Mouse (Mus musculus): ENCODE measurements around the gene Ktn1. TPM values are rescaled to one million over a fixed set of nuclear protein-coding genes. Genes with fewer than 3 reads are reported as not detected.

Ktn1 gene
- polyA plus RNA-seq, 1 experiment from 2014 or later: 56.9 TPM

DNA sequence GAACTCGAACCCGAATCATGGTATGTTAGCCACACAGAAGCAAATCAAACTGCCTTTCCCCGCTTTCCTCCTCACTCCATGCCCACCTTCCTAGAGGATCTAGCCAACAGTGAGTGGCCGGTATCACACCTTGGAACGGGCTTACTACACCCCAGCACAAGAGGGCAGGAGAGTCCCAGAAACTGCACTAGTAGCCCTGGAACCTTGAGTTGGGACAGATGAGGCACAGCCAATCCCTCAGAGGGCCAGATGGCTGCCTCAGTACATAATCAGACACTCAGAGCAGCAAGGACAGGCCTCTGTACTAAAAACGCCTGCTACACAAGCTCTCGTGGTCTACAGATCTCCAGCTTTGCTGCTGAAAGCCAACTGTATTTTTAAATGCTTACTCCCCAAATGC lies 94.4 kb downstream of the Ktn1 start:
- no peak overlapping the region for H3K4me2 ChIP-seq
- H3K27ac ChIP-seq (replicated peaks): no peak overlapping the region
- 0 out of 2 replicates have a peak, but pooled peaks cover 3% of the 10 kb centered on the region for H3K36me3 ChIP-seq
- H3K9ac ChIP-seq: no peak overlapping the region
- ATAC-seq (ENCODE audit: low FRiP score, low read depth): no peak
- no peak overlapping the region for H3K4me3 ChIP-seq
- no peaks in the 10 kb centered on the region for H3K4me1 ChIP-seq (replicated peaks)
- WGBS: 89% methylated on average over 7 of the region's 7 CpGs
- H3K27me3 ChIP-seq: no peaks in the 10 kb centered on the region
- H3K9me3 ChIP-seq: no peaks in the 10 kb centered on the region

DNA sequence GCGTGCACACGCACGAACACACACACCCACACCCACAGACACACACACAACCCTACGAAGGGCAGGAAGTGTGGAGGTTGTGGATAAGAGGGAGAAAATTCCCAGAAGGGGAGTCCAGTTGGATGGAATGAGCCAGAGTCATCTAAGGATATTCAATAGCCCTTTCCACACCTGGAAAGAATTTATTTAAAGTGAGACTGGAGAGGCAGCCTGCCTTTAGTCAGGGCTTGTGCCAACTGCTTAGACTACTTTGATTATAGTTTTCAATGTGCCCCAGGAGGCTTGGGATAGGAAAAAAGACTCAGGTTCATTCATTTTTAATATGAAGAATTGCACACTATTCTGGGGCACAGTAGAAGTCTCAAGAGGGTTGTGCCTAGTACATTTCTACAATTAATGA lies 96.8 kb downstream of the Ktn1 start:
- ATAC-seq (ENCODE audit: low FRiP score, low read depth): no peak
- Histone ChIP-seq H3K9ac (no peak overlapping the region), H3K9me3 (no peaks in the 10 kb centered on the region), H3K27ac (replicated peaks) (no peak overlapping the region), H3K4me1 (replicated peaks) (no peaks in the 10 kb centered on the region), H3K4me3 (no peak overlapping the region), H3K36me3 (no peaks in the 10 kb centered on the region), H3K4me2 (no peak overlapping the region), H3K27me3 (no peaks in the 10 kb centered on the region)
- 84% methylated on average over 4 of the region's 4 CpGs for WGBS

GRCm38 (mm10) chr14:47747536-47747935 lies 99.3 kb downstream of the Ktn1 start:
- Histone ChIP-seq H3K9ac (no peak overlapping the region), H3K27ac (replicated peaks) (no peak overlapping the region), H3K4me2 (no peak overlapping the region), H3K4me3 (no peak overlapping the region), H3K4me1 (replicated peaks) (no peaks in the 10 kb centered on the region; the same call in 1 of the 2 replicates), H3K27me3 (no peaks in the 10 kb centered on the region), H3K36me3 (no peaks in the 10 kb centered on the region), H3K9me3 (no peaks in the 10 kb centered on the region)
- 79% methylated on average over 9 of the region's 9 CpGs for WGBS
- no peak for ATAC-seq (ENCODE audit: low FRiP score, low read depth)

GRCm38 (mm10) chr14:47748714-47749113 lies 100.5 kb downstream of the Ktn1 start:
- no peak for ATAC-seq (ENCODE audit: low FRiP score, low read depth)
- Histone ChIP-seq H3K36me3 (no peaks in the 10 kb centered on the region), H3K9ac (no peak overlapping the region), H3K4me1 (replicated peaks) (no peaks in the 10 kb centered on the region; the same call in 1 of the 2 replicates), H3K4me2 (no peak overlapping the region), H3K27me3 (no peaks in the 10 kb centered on the region), H3K27ac (replicated peaks) (no peak overlapping the region), H3K4me3 (no peak overlapping the region), H3K9me3 (no peaks in the 10 kb centered on the region)
- 90% methylated on average over 3 of the region's 3 CpGs for WGBS

- Histone ChIP-seq H3K27me3 (no peaks in the 10 kb centered on the region), H3K4me1 (replicated peaks) (no peaks in the 10 kb centered on the region; the same call in 1 of the 2 replicates), H3K4me3 (no peak overlapping the region), H3K36me3 (no peaks in the 10 kb centered on the region), H3K27ac (replicated peaks) (no peak overlapping the region), H3K9me3 (no peaks in the 10 kb centered on the region), H3K4me2 (no peak overlapping the region), H3K9ac (no peak overlapping the region)
- peak; percentile 76 for ATAC-seq (ENCODE audit: low FRiP score, low read depth)
- WGBS: 45% methylated on average over 8 of the region's 8 CpGs
Observed at GRCm38 (mm10) chr14:47751422-47752205, 103.4 kb downstream of the Ktn1 start.

- H3K27ac ChIP-seq (replicated peaks): no peak overlapping the region
- no peaks in the 10 kb centered on the region for H3K9me3 ChIP-seq
- ATAC-seq (ENCODE audit: low FRiP score, low read depth): no peak
- H3K4me3 ChIP-seq: no peak overlapping the region
- 82% methylated on average over 3 of the region's 3 CpGs for WGBS
- H3K27me3 ChIP-seq: no peaks in the 10 kb centered on the region
- no peak overlapping the region for H3K9ac ChIP-seq
- no peak overlapping the region for H3K4me2 ChIP-seq
- no peaks in the 10 kb centered on the region for H3K36me3 ChIP-seq
- no peaks in the 10 kb centered on the region; the same call in 1 of the 2 replicates for H3K4me1 ChIP-seq (replicated peaks)
Observed at GRCm38 (mm10) chr14:47753561-47753960, 105.3 kb downstream of the Ktn1 start.

- Histone ChIP-seq H3K27me3 (no peaks in the 10 kb centered on the region), H3K27ac (replicated peaks) (no peak overlapping the region), H3K9ac (no peak overlapping the region), H3K9me3 (no peaks in the 10 kb centered on the region), H3K4me3 (no peak overlapping the region), H3K4me2 (no peak overlapping the region), H3K36me3 (no peaks in the 10 kb centered on the region), H3K4me1 (replicated peaks) (no peaks in the 10 kb centered on the region; the same call in 1 of the 2 replicates)
- no peak for ATAC-seq (ENCODE audit: low FRiP score, low read depth)
- 76% methylated on average over 4 of the region's 4 CpGs for whole genome bisulfite sequencing
Observed at GRCm38 (mm10) chr14:47754253-47754897, 106.1 kb downstream of the Ktn1 start.

GRCm38 (mm10) chr14:47756411-47757065 lies 108.3 kb downstream of the Ktn1 start:
- H3K27ac ChIP-seq (replicated peaks): no peak overlapping the region
- no peaks in the 10 kb centered on the region for H3K27me3 ChIP-seq
- H3K9ac ChIP-seq: no peak overlapping the region
- no peaks in the 10 kb centered on the region for H3K36me3 ChIP-seq
- H3K9me3 ChIP-seq: no peaks in the 10 kb centered on the region
- no peak overlapping the region for H3K4me2 ChIP-seq
- H3K4me3 ChIP-seq: no peak overlapping the region
- H3K4me1 ChIP-seq (replicated peaks): no peaks in the 10 kb centered on the region; the same call in 1 of the 2 replicates
- no peak for ATAC-seq (ENCODE audit: low FRiP score, low read depth)
- WGBS: 79% methylated on average over 9 of the region's 9 CpGs

- no peak overlapping the region for H3K4me2 ChIP-seq
- H3K4me1 ChIP-seq (replicated peaks): no peaks in the 10 kb centered on the region
- no peaks in the 10 kb centered on the region for H3K9me3 ChIP-seq
- ATAC-seq (ENCODE audit: low FRiP score, low read depth): no peak
- WGBS: 40% methylated on average over 6 of the region's 6 CpGs
- no peak overlapping the region for H3K27ac ChIP-seq (replicated peaks)
- no peaks in the 10 kb centered on the region for H3K27me3 ChIP-seq
- H3K4me3 ChIP-seq: no peak overlapping the region
- no peaks in the 10 kb centered on the region for H3K36me3 ChIP-seq
- no peak overlapping the region for H3K9ac ChIP-seq
Observed at GRCm38 (mm10) chr14:47765192-47765591, 116.9 kb downstream of the Ktn1 start.

GRCm38 (mm10) chr14:47765796-47766195 lies 117.5 kb downstream of the Ktn1 start:
- H3K27ac ChIP-seq (replicated peaks): no peak overlapping the region
- no peak overlapping the region for H3K9ac ChIP-seq
- H3K27me3 ChIP-seq: no peaks in the 10 kb centered on the region
- H3K36me3 ChIP-seq: no peaks in the 10 kb centered on the region
- no peak for ATAC-seq (ENCODE audit: low FRiP score, low read depth)
- WGBS: 73% methylated on average over 3 of the region's 3 CpGs
- H3K4me3 ChIP-seq: no peak overlapping the region
- H3K4me1 ChIP-seq (replicated peaks): no peaks in the 10 kb centered on the region
- H3K9me3 ChIP-seq: no peaks in the 10 kb centered on the region
- no peak overlapping the region for H3K4me2 ChIP-seq

GRCm38 (mm10) chr14:47766373-47766772 lies 118.1 kb downstream of the Ktn1 start:
- H3K9ac ChIP-seq: no peak overlapping the region
- H3K27ac ChIP-seq (replicated peaks): no peak overlapping the region
- H3K27me3 ChIP-seq: no peaks in the 10 kb centered on the region
- no peaks in the 10 kb centered on the region for H3K9me3 ChIP-seq
- no peak overlapping the region for H3K4me3 ChIP-seq
- ATAC-seq (ENCODE audit: low FRiP score, low read depth): no peak
- WGBS: 79% methylated on average over 2 of the region's 2 CpGs
- H3K36me3 ChIP-seq: no peaks in the 10 kb centered on the region
- H3K4me1 ChIP-seq (replicated peaks): no peaks in the 10 kb centered on the region
- no peak overlapping the region for H3K4me2 ChIP-seq

DNA sequence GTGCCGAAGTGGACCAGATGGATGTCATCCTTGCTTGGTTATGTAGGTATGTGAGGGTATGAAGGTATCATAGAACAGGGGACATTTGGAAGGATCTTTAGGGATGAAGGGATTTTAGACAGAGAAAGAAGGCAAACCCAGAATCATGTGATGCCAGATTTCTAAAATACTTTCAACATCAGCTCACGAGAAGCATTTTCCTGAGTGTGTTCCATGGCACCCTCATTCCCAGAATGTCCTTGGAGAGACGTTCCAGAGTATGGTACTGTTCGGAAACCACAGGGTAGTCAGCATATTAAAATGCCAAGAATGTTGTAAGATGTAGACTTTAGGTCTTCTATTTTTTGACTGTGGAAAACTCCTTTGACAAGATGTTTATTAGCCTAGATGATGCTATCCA lies 123.2 kb downstream of the Ktn1 start:
- WGBS: 88% methylated on average over 4 of the region's 4 CpGs
- ATAC-seq (ENCODE audit: low FRiP score, low read depth): no peak
- H3K4me2 ChIP-seq: no peak overlapping the region

More for the DNA sequence above, 123.2 kb downstream of the Ktn1 start:
- Histone ChIP-seq H3K27me3 (no peaks in the 10 kb centered on the region), H3K27ac (replicated peaks) (no peak overlapping the region), H3K9ac (no peak overlapping the region), H3K9me3 (no peaks in the 10 kb centered on the region), H3K4me1 (replicated peaks) (no peaks in the 10 kb centered on the region), H3K36me3 (no peaks in the 10 kb centered on the region), H3K4me3 (no peak overlapping the region)
